Mouse (Mus musculus) heart, postnatal 0 days (tissue): ENCODE measurements around the gene Kti12.

Source experiments
- CTCF ChIP-seq: IDR thresholded peaks from 2 replicates; pipeline ENCODE4 v1.5.1; 2016; ENCODE audit warnings: antibody characterized with exemption, control low read depth, low read depth
- EP300 ChIP-seq: IDR thresholded peaks from 2 replicates; pipeline ENCODE4 v1.6.1; 2016; ENCODE audit warnings: antibody characterized with exemption, low read depth

GRCm38 (mm10) chr4:108883815-108884214 is 36.2 kb downstream of the Kti12 start:
- TF ChIP-seq EP300 (no peak), CTCF (no peak)
